Mouse (Mus musculus) intestine, embryonic 14.5 days (tissue): ENCODE results near the gene Astn1. TPM values are rescaled to one million over a fixed set of nuclear protein-coding genes. Genes with fewer than 3 reads are reported as not detected.

ENCODE experiments used
- ATAC-seq: fragments of 200-750 bp; cut with Nextera tagmentation; replicated peaks from 2 replicates; pipeline ENCODE4 v1.8.0; 2017; ENCODE audit warnings: low read depth, moderate number of reproducible peaks, moderate TSS enrichment, moderate library complexity; ENCODE audit not compliant: low FRiP score, low TSS enrichment
- DNase-seq: peaks from one replicate; pipeline ENCODE4 v3.0.0-alpha.2; 2018; ENCODE audit warnings: low spot score
- H3K27ac ChIP-seq: fragments of 300-500 bp; sonication (generic); 2 replicates; pipeline ENCODE4 v1.5.1; 2014; ENCODE audit warnings: low read depth, mild to moderate bottlenecking, control low read depth
- H3K27me3 ChIP-seq: fragments of 300-500 bp; sonication (generic); replicated peaks from 2 replicates; pipeline ENCODE4 v1.6.1; 2014; ENCODE audit warnings: low read length, control low read depth; ENCODE audit not compliant: control insufficient read depth, insufficient read depth
- H3K36me3 ChIP-seq: fragments of 300-500 bp; sonication (generic); 2 replicates; pipeline ENCODE4 v1.6.1; 2014; ENCODE audit warnings: low read length, control low read depth; ENCODE audit not compliant: control insufficient read depth, insufficient read depth
- H3K4me1 ChIP-seq: fragments of 300-500 bp; sonication (generic); replicated peaks from 2 replicates; pipeline ENCODE4 v1.6.1; 2014; ENCODE audit warnings: low read length, control low read depth, mixed read lengths; ENCODE audit not compliant: control insufficient read depth, insufficient read depth
- H3K4me2 ChIP-seq: fragments of 300-500 bp; sonication (generic); 2 replicates; pipeline ENCODE4 v1.6.1; 2014; ENCODE audit warnings: low read length
- H3K4me3 ChIP-seq: fragments of 300-500 bp; sonication (generic); 2 replicates; pipeline ENCODE4 v1.5.1; 2014; ENCODE audit warnings: low read depth, low read length, control low read depth, mixed read lengths
- H3K9ac ChIP-seq: fragments of 300-500 bp; sonication (generic); 2 replicates; pipeline ENCODE4 v1.6.1; 2014; ENCODE audit warnings: mild to moderate bottlenecking, low read length
- H3K9me3 ChIP-seq: fragments of 300-500 bp; sonication (generic); 2 replicates; pipeline ENCODE4 v1.6.1; 2016; ENCODE audit warnings: low read length, control low read depth; ENCODE audit not compliant: control insufficient read depth
- WGBS: fragments of 180-500 bp; shearing (Covaris S2); extraction: QIAGEN DNeasy Blood & Tissue Kit; methylation state at CpG from one replicate; pipeline ENCODE4 v1.1.7; 2014; 5-methylcytosine and 5-hydroxymethylcytosine counted together
- polyA plus RNA-seq: library from polyadenylated mRNA; unstranded; fragments of >200 nt; fragmentation: Nextera tagmentation; extraction: Ambion mirVana; gene quantifications from 2 replicates; pipeline ENCODE4 v1.2.1, GENCODE M21; 2014

Astn1 gene
- polyA plus RNA-seq, 1 experiment from 2014 or later = 2.2 TPM

DNA sequence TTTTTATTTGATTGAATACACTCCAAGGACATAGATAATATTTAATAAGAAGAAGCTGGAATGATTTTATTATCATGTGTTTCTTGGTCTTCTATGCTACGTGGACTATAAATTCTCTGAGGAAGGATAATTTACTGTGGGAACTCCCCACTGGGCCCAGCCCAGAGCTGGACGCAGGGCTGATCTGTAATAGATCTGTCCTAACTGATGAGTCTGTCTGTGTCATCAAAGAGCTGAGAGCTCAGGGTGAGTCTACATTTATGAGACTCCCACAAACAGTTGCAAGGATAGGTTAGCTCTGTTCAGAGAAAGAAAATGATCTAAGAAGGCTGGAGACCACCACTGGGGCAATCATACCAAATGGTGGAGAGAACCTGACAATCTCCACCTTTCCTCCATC, 271.4 kb downstream of the Astn1 start:
- Histone ChIP-seq H3K27ac (no peak overlapping the region), H3K4me3 (no peak overlapping the region), H3K9ac (no peak overlapping the region), H3K9me3 (no peaks in the 10 kb centered on the region), H3K4me1 (no peaks in the 10 kb centered on the region), H3K27me3 (no peaks in the 10 kb centered on the region), H3K36me3 (no peaks in the 10 kb centered on the region), H3K4me2 (no peak overlapping the region)
- 59% methylated on average over 2 of the region's 2 CpGs for WGBS
- no peak for ATAC-seq
- DNase-seq = no peak

GRCm38 (mm10) chr1:158641306-158641705, 279.2 kb downstream of the Astn1 start:
- DNase-seq (no peak), ATAC-seq (no peak)
- Histone ChIP-seq H3K27me3 (no peaks in the 10 kb centered on the region), H3K9me3 (no peaks in the 10 kb centered on the region), H3K4me1 (no peaks in the 10 kb centered on the region), H3K9ac (no peak overlapping the region), H3K4me3 (no peak overlapping the region), H3K27ac (no peak overlapping the region), H3K36me3 (no peaks in the 10 kb centered on the region), H3K4me2 (no peak overlapping the region)
- 77% methylated on average over 2 of the region's 2 CpGs for WGBS

- Histone ChIP-seq H3K36me3 (no peaks in the 10 kb centered on the region), H3K4me1 (no peaks in the 10 kb centered on the region), H3K9me3 (no peaks in the 10 kb centered on the region), H3K27me3 (no peaks in the 10 kb centered on the region), H3K27ac (no peak overlapping the region), H3K4me3 (no peak overlapping the region), H3K4me2 (no peak overlapping the region), H3K9ac (no peak overlapping the region)
- no peak for ATAC-seq
- no peak for DNase-seq
Measured at GRCm38 (mm10) chr1:158642247-158642646, 280.2 kb downstream of the Astn1 start.

GRCm38 (mm10) chr1:158652799-158653198, 290.7 kb downstream of the Astn1 start:
- no peak overlapping the region for H3K9ac ChIP-seq
- no peaks in the 10 kb centered on the region for H3K9me3 ChIP-seq
- no peaks in the 10 kb centered on the region for H3K4me1 ChIP-seq
- no peaks in the 10 kb centered on the region for H3K36me3 ChIP-seq
- H3K4me2 ChIP-seq = no peak overlapping the region
- no peak overlapping the region for H3K4me3 ChIP-seq
- ATAC-seq = no peak
- H3K27me3 ChIP-seq = no peaks in the 10 kb centered on the region
- no peak for DNase-seq
- 87% methylated on average over 2 of the region's 2 CpGs for WGBS
- no peak overlapping the region for H3K27ac ChIP-seq

GRCm38 (mm10) chr1:158653808-158654520, 291.9 kb downstream of the Astn1 start:
- 28% methylated on average over 4 of the region's 4 CpGs for WGBS
- H3K4me3 ChIP-seq = no peak overlapping the region
- no peak overlapping the region for H3K9ac ChIP-seq
- H3K27me3 ChIP-seq = no peaks in the 10 kb centered on the region
- DNase-seq (peak; percentile 55), ATAC-seq (peak; percentile 75; the same call in 1 of the 2 replicates)
- no peaks in the 10 kb centered on the region for H3K9me3 ChIP-seq
- H3K36me3 ChIP-seq = no peaks in the 10 kb centered on the region
- H3K27ac ChIP-seq = no peak overlapping the region
- no peaks in the 10 kb centered on the region for H3K4me1 ChIP-seq
- H3K4me2 ChIP-seq = no peak overlapping the region

GRCm38 (mm10) chr1:158654571-158655205, 292.6 kb downstream of the Astn1 start:
- H3K9ac ChIP-seq = no peak overlapping the region
- peak; percentile 89 for ATAC-seq
- 34% methylated on average over 3 of the region's 3 CpGs for WGBS
- H3K27ac ChIP-seq = no peak overlapping the region
- DNase-seq = no peak
- H3K4me2 ChIP-seq = no peak overlapping the region
- no peaks in the 10 kb centered on the region for H3K4me1 ChIP-seq
- H3K27me3 ChIP-seq = no peaks in the 10 kb centered on the region
- no peak overlapping the region for H3K4me3 ChIP-seq
- no peaks in the 10 kb centered on the region for H3K9me3 ChIP-seq
- no peaks in the 10 kb centered on the region for H3K36me3 ChIP-seq

DNA sequence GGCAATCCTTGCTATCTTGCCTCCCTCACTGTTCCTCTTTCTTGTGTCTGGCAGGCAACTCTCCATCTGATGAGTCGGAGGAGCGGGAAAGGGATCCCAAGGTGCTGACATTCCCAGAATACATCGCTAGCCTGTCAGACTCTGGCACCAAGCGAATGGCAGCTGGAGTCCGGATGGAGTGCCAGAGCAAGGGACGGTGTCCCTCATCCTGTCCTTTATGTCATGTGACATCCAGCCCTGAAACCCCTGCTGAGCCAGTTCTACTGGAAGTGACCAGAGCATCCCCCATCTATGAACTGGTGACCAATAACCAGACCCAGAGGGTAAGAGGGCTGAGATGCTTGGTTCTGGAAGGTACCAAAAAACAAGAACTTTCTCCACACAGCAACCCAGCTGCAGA, 294.9 kb downstream of the Astn1 start:
- Histone ChIP-seq H3K4me3 (no peak overlapping the region), H3K4me2 (no peak overlapping the region), H3K27me3 (no peaks in the 10 kb centered on the region), H3K9ac (no peak overlapping the region), H3K36me3 (no peaks in the 10 kb centered on the region), H3K27ac (no peak overlapping the region), H3K4me1 (no peaks in the 10 kb centered on the region), H3K9me3 (no peaks in the 10 kb centered on the region)
- no peak for DNase-seq
- WGBS = 88% methylated on average over 6 of the region's 6 CpGs
- ATAC-seq = no peak

GRCm38 (mm10) chr1:158666001-158666400, 303.9 kb downstream of the Astn1 start:
- WGBS = 87% methylated on average over 3 of the region's 3 CpGs
- no peak overlapping the region for H3K4me3 ChIP-seq
- H3K27me3 ChIP-seq = no peaks in the 10 kb centered on the region
- H3K9ac ChIP-seq = no peak overlapping the region
- H3K36me3 ChIP-seq = no peaks in the 10 kb centered on the region
- H3K27ac ChIP-seq = no peak overlapping the region
- H3K4me2 ChIP-seq = no peak overlapping the region
- H3K4me1 ChIP-seq = no peaks in the 10 kb centered on the region
- ATAC-seq (no peak), DNase-seq (no peak)
- H3K9me3 ChIP-seq = no peaks in the 10 kb centered on the region
